Mouse (Mus musculus) stomach, embryonic 15.5 days (tissue): ENCODE measurements around the gene Itga10. TPM values are rescaled to one million over a fixed set of nuclear protein-coding genes. Genes with fewer than 3 reads are reported as not detected.
"Not testable (repeated sequence)": the region's sequence is repeated elsewhere in the genome, so short reads cannot be mapped to it uniquely, and the experiment has no call there.

Experiments used
- ATAC-seq: fragments of 200-750 bp; cut with Nextera tagmentation; 2 replicates; pipeline ENCODE4 v1.8.0; 2017; ENCODE audit warnings: low read depth, moderate number of reproducible peaks, moderate TSS enrichment; ENCODE audit not compliant: insufficient read depth, low FRiP score
- H3K27ac ChIP-seq: fragments of 300-500 bp; sonication (generic); 2 replicates; pipeline ENCODE4 v1.5.1; 2015; ENCODE audit warnings: mild to moderate bottlenecking, inconsistent platforms
- H3K27me3 ChIP-seq: fragments of 300-500 bp; sonication (generic); replicated peaks from 2 replicates; pipeline ENCODE4 v1.6.1; 2015; ENCODE audit warnings: inconsistent platforms
- H3K36me3 ChIP-seq: fragments of 300-500 bp; sonication (generic); 2 replicates; pipeline ENCODE4 v1.6.1; 2015; ENCODE audit warnings: inconsistent platforms
- H3K4me1 ChIP-seq: fragments of 300-500 bp; sonication (generic); 2 replicates; pipeline ENCODE4 v1.6.1; 2015; ENCODE audit warnings: inconsistent platforms
- H3K4me2 ChIP-seq: fragments of 300-500 bp; sonication (generic); 2 replicates; pipeline ENCODE4 v1.6.1; 2015; ENCODE audit warnings: mild to moderate bottlenecking, inconsistent platforms
- H3K4me3 ChIP-seq: fragments of 300-500 bp; sonication (generic); replicated peaks from 2 replicates; pipeline ENCODE4 v1.5.1; 2015; ENCODE audit warnings: inconsistent platforms
- H3K9ac ChIP-seq: fragments of 300-500 bp; sonication (generic); 2 replicates; pipeline ENCODE4 v1.6.1; 2015; ENCODE audit warnings: inconsistent platforms
- H3K9me3 ChIP-seq: fragments of 300-500 bp; sonication (generic); 2 replicates; pipeline ENCODE4 v1.6.1; 2016; ENCODE audit warnings: inconsistent platforms
- WGBS: fragments of 180-500 bp; shearing (Covaris S2); methylation state at CpG from one replicate; pipeline ENCODE4 v1.1.7; 2015; 5-methylcytosine and 5-hydroxymethylcytosine counted together
- polyA plus RNA-seq: library from polyadenylated mRNA; unstranded; fragments of >200 nt; fragmentation: Nextera tagmentation; extraction: Ambion mirVana; gene quantifications from 2 replicates; pipeline ENCODE4 v1.2.1, GENCODE M21; 2015

Gene Itga10
- polyA plus RNA-seq, 1 experiment from 2014 or later: 0.80 TPM

- Histone ChIP-seq H3K4me2 (peak overlapping the region; percentile 73), H3K27ac (peak overlapping the region; percentile 96), H3K4me1 (peaks cover 16% of the 10 kb centered on the region), H3K9ac (peak overlapping the region; percentile 2; the same call in 1 of the 2 replicates), H3K36me3 (no peaks in the 10 kb centered on the region), H3K27me3 (0 out of 2 replicates have a peak, but pooled peaks cover 10% of the 10 kb centered on the region), H3K9me3 (no peaks in the 10 kb centered on the region), H3K4me3 (peak overlapping the region; percentile 67)
- no peak for ATAC-seq
- 24% methylated on average over 10 of the region's 10 CpGs for WGBS
These were observed 43.3 kb upstream of the Itga10 start for GRCm38 (mm10) chr3:96601941-96602703.

- peak overlapping the region; percentile 96 for H3K27ac ChIP-seq
- 0 out of 2 replicates have a peak overlapping the region, but pooled peaks have one; percentile 2 for H3K9ac ChIP-seq
- H3K27me3 ChIP-seq: 0 out of 2 replicates have a peak, but pooled peaks cover 6% of the 10 kb centered on the region
- no peak for ATAC-seq
- H3K4me1 ChIP-seq: peaks cover 11% of the 10 kb centered on the region
- H3K4me2 ChIP-seq: peak overlapping the region; percentile 73
- no peaks in the 10 kb centered on the region for H3K36me3 ChIP-seq
- WGBS: 28% methylated on average over 5 of the region's 5 CpGs
- H3K9me3 ChIP-seq: no peaks in the 10 kb centered on the region
- H3K4me3 ChIP-seq: peak overlapping the region; percentile 67
These were observed 42.7 kb upstream of the Itga10 start for GRCm38 (mm10) chr3:96602704-96603084.

GRCm38 (mm10) chr3:96603311-96603710 lies 42.1 kb upstream of the Itga10 start:
- 59% methylated on average over 5 of the region's 5 CpGs for WGBS
- Histone ChIP-seq H3K4me1 (0 out of 2 replicates have a peak, but pooled peaks cover 6% of the 10 kb centered on the region), H3K36me3 (no peaks in the 10 kb centered on the region), H3K4me2 (peak overlapping the region; percentile 73), H3K27me3 (0 out of 2 replicates have a peak, but pooled peaks cover 6% of the 10 kb centered on the region), H3K9me3 (no peaks in the 10 kb centered on the region), H3K27ac (peak overlapping the region; percentile 96), H3K4me3 (peak overlapping the region; percentile 67), H3K9ac (no peak overlapping the region)
- ATAC-seq: no peak

- H3K9me3 ChIP-seq, H3K4me3 ChIP-seq, H3K4me1 ChIP-seq, ATAC-seq, H3K4me2 ChIP-seq, H3K9ac ChIP-seq, H3K27ac ChIP-seq, H3K36me3 ChIP-seq, H3K27me3 ChIP-seq: not testable (repeated sequence)
- WGBS: 83% methylated on average over 4 of the region's 4 CpGs
These were observed 39.4 kb upstream of the Itga10 start for GRCm38 (mm10) chr3:96606007-96606406.

GRCm38 (mm10) chr3:96606618-96607017 lies 38.8 kb upstream of the Itga10 start:
- H3K27ac ChIP-seq: no peak overlapping the region
- 88% methylated on average over 4 of the region's 4 CpGs for WGBS
- ATAC-seq: no peak
- H3K27me3 ChIP-seq: no peaks in the 10 kb centered on the region
- H3K4me2 ChIP-seq: no peak overlapping the region
- H3K9me3 ChIP-seq: no peaks in the 10 kb centered on the region
- H3K36me3 ChIP-seq: no peaks in the 10 kb centered on the region
- H3K4me3 ChIP-seq: no peak overlapping the region
- no peaks in the 10 kb centered on the region for H3K4me1 ChIP-seq
- no peak overlapping the region for H3K9ac ChIP-seq

GRCm38 (mm10) chr3:96617941-96618340 lies 27.4 kb upstream of the Itga10 start:
- ATAC-seq: no peak
- 87% methylated on average over 3 of the region's 3 CpGs for WGBS

GRCm38 (mm10) chr3:96623201-96623600 lies 22.2 kb upstream of the Itga10 start:
- Histone ChIP-seq H3K4me2 (no peak overlapping the region), H3K36me3 (peaks cover 32% of the 10 kb centered on the region), H3K27me3 (no peaks in the 10 kb centered on the region), H3K4me1 (no peaks in the 10 kb centered on the region), H3K4me3 (no peak overlapping the region), H3K9ac (no peak overlapping the region), H3K9me3 (no peaks in the 10 kb centered on the region), H3K27ac (no peak overlapping the region)
- ATAC-seq: no peak
- WGBS: 87% methylated on average over 4 of the region's 4 CpGs

More at GRCm38 (mm10) chr3:96617941-96618340, 27.4 kb upstream of the Itga10 start:
- H3K27ac ChIP-seq: no peak overlapping the region
- H3K9me3 ChIP-seq: no peaks in the 10 kb centered on the region
- no peaks in the 10 kb centered on the region for H3K4me1 ChIP-seq
- no peak overlapping the region for H3K4me3 ChIP-seq
- H3K4me2 ChIP-seq: no peak overlapping the region
- H3K36me3 ChIP-seq: 0 out of 2 replicates have a peak, but pooled peaks cover 19% of the 10 kb centered on the region
- no peaks in the 10 kb centered on the region for H3K27me3 ChIP-seq
- H3K9ac ChIP-seq: no peak overlapping the region

GRCm38 (mm10) chr3:96629729-96630600 lies 15.4 kb upstream of the Itga10 start, which contains the start of gene Rbm8a:
Gene Rbm8a, plus strand, starts transcription at chr3:96629933.
- H3K36me3 ChIP-seq: peaks cover 13% of the 10 kb centered on the region; the same call in 1 of the 2 replicates
- peaks cover 10% of the 10 kb centered on the region for H3K4me1 ChIP-seq
- ATAC-seq: peak; percentile 94
- no peaks in the 10 kb centered on the region for H3K9me3 ChIP-seq
- under 1% methylated on average over 48 of the region's 48 CpGs for WGBS
- peak within 1 kb of the TSS; percentile 82 for H3K4me2 ChIP-seq
- peak within 1 kb of the TSS; percentile 81 for H3K27ac ChIP-seq
- H3K4me3 ChIP-seq: peak within 1 kb of the TSS; percentile 65
- H3K9ac ChIP-seq: peak within 1 kb of the TSS; percentile 69
- H3K27me3 ChIP-seq: no peaks in the 10 kb centered on the region

GRCm38 (mm10) chr3:96632058-96632457 lies 13.3 kb upstream of the Itga10 start:
- H3K36me3 ChIP-seq: peaks cover 9% of the 10 kb centered on the region; the same call in 1 of the 2 replicates
- no peak overlapping the region for H3K4me2 ChIP-seq
- no peak overlapping the region for H3K27ac ChIP-seq
- H3K9ac ChIP-seq: no peak overlapping the region
- no peak for ATAC-seq
- H3K9me3 ChIP-seq: no peaks in the 10 kb centered on the region
- no peak overlapping the region for H3K4me3 ChIP-seq
- H3K4me1 ChIP-seq: peaks cover 16% of the 10 kb centered on the region
- H3K27me3 ChIP-seq: no peaks in the 10 kb centered on the region

GRCm38 (mm10) chr3:96634015-96634414 lies 11.4 kb upstream of the Itga10 start:
- no peaks in the 10 kb centered on the region for H3K27me3 ChIP-seq
- H3K9me3 ChIP-seq: no peaks in the 10 kb centered on the region
- H3K4me3 ChIP-seq: no peak overlapping the region
- H3K4me2 ChIP-seq: no peak overlapping the region
- 73% methylated on average over 1 of the region's 1 CpGs for WGBS
- peaks cover 24% of the 10 kb centered on the region; the same call in 1 of the 2 replicates for H3K36me3 ChIP-seq
- H3K4me1 ChIP-seq: peaks cover 16% of the 10 kb centered on the region
- no peak overlapping the region for H3K9ac ChIP-seq
- H3K27ac ChIP-seq: no peak overlapping the region
- ATAC-seq: no peak

GRCm38 (mm10) chr3:96634928-96635879 lies 10.2 kb upstream of the Itga10 start, which contains the start of the genes Pex11b and Gm42957:
Gene Pex11b, plus strand, starts transcription at chr3:96635376.
Gene Gm42957, plus strand, starts transcription at chr3:96635474.
- H3K36me3 ChIP-seq: peaks cover 31% of the 10 kb centered on the region; the same call in 1 of the 2 replicates
- WGBS: 2% methylated on average over 60 of the region's 60 CpGs
- H3K9me3 ChIP-seq: no peaks in the 10 kb centered on the region
- peak within 1 kb of the TSS; percentile 70 for H3K4me2 ChIP-seq
- H3K4me1 ChIP-seq: peaks cover 16% of the 10 kb centered on the region
- peak within 1 kb of the TSS; percentile 89 for H3K27ac ChIP-seq
- H3K9ac ChIP-seq: peak within 1 kb of the TSS; percentile 85
- peak within 1 kb of the TSS; percentile 79 for H3K4me3 ChIP-seq
- ATAC-seq: peak; percentile 88
- H3K27me3 ChIP-seq: no peaks in the 10 kb centered on the region
